Mouse (Mus musculus): ENCODE data around the gene Cacng7. TPM values are rescaled to one million over a fixed set of nuclear protein-coding genes. Genes with fewer than 3 reads are reported as not detected.
"Not testable (repeated sequence)": the region's sequence is repeated elsewhere in the genome, so short reads cannot be mapped to it uniquely, and the experiment has no call there.

The Cacng7 gene
- total RNA-seq, 1 experiment from 2014 or later: not detected

DNA sequence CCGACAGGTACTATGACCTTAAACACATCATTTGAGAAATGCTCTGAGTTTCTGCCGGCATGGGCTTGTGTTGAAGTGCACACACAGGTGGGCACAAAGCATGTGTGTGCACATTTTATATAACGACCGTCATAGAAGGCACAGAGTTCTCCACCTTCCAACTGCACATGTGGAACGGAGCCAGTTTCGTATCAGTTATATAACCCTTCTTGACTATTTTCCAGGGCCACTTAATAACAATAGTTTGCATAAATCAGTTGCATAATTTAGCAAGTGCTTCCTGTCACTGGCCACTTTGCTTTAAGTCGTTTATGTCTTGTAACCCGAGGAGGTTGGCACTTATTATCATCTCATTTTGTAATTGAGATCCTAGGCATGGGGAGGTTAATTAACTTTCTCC lies 41.0 kb downstream of the Cacng7 start:
- no peak for ATAC-seq (replicated peaks; ENCODE audit: insufficient number of reproducible peaks, low FRiP score, low TSS enrichment, poor library complexity, severe bottlenecking)

DNA sequence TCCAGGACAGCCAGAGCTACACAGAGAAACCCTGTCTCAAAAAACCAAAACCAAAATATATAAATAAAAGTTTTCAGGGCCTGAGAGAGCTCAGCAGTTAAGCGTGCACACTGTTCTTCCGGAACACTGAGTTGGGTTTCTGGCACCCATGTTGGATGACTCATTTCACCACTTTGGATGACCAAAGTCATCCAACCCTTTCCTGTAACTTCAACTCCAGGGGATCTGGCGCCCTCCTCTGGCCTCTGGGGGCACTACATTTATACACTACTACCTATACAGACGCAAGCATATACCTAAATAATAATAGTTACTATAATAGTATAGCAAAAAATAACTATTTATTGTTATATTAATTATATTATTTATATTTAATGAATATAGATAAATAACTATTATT lies 44.1 kb downstream of the Cacng7 start:
- no peak for ATAC-seq (replicated peaks; ENCODE audit: insufficient number of reproducible peaks, low FRiP score, low TSS enrichment, poor library complexity, severe bottlenecking)

DNA sequence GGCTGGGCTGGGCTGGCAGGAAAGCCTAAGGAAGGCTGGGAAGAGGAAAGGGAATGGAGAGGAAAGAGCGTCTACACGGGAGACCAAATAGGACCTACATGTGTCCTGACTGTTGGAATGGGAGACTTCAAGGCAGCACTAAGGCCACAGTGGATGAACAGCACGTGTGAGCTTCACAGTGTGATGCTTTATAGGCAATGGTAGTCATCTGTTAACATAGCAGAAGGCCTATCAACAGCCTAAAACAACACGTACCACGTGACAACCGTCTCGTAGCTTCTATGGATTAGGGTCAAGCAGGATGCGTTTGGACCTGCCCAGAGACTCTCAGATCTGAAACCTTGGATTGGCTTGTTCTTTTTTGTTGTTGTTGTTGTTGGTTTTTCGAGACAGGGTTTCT lies 49.4 kb downstream of the Cacng7 start:
- ATAC-seq (replicated peaks; ENCODE audit: insufficient number of reproducible peaks, low FRiP score, low TSS enrichment, poor library complexity, severe bottlenecking): no peak

DNA sequence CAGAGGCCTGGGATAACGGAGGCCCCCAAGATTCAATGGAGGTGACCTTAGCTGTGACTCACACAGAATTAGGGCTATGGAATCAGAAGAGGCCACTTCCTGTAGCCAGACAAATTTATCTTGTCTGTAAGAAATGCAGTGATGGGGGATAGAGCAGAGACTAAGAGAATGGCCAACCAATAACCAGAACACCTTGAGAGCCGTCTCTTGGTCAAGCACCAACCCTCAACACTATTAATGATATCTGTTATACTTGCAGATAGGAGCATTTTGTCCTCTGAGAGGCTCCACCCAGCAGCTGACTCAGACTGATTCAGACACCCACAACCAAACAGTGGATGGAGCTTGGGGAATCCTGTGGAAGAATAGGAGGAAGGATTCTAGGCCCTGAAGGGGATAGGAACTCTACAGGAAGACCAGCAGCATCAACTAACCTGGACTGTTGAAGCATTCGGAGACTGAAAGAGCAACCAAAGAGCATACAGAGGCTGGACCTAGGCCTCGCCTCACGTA lies 52.1 kb downstream of the Cacng7 start:
- ATAC-seq (replicated peaks; ENCODE audit: insufficient number of reproducible peaks, low FRiP score, low TSS enrichment, poor library complexity, severe bottlenecking): no peak

DNA sequence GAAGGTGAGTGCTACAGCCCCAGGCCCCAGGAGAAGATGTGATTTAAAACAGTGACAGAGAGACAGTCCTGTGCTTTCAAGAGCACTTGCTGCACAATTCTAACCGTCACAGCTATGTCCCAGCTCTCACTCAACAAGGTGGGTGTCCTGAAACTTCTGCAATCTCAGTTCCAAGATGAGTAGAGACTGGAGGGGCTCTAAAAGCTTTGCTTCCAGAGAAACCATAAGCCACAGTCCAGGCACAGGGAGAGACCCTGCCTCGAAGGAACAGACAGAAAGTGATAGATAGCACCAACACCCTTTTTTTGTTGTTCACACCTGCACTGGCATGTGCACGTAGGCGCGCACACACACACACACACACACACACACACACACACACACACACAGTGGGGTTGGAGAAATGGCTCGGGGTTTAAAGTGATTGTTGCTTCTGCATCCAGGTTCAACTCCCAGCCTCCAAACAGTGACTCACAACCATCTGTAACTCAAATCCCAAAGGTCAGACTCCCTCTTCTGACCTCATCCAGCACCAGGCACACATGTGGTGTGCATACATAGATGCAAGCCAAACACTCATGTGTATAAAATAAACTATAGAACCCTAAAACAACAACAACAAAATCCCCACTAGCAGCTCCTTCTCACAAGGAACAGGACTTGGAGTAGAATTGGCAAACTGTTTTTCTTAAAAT lies 53.4 kb downstream of the Cacng7 start:
- no peak for ATAC-seq (replicated peaks; ENCODE audit: insufficient number of reproducible peaks, low FRiP score, low TSS enrichment, poor library complexity, severe bottlenecking)

DNA sequence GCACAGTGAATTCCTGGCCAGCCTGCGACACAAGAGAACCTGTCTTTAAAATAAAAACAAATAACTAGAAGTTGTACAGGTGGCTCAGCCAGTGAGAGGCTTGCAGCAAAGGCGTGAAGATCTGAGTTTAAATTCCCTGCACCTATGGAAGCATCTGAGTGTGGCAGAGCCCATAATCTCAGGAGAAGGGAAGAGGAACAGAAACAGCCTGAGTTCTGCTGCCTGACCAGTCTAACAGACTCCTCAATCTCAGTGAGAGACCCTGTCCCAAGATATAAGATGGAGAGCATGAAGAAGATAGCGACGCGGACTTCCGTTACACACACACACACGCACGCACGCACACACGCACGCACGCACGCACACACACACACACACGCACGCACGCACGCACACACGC lies 55.0 kb downstream of the Cacng7 start:
- ATAC-seq (replicated peaks; ENCODE audit: insufficient number of reproducible peaks, low FRiP score, low TSS enrichment, poor library complexity, severe bottlenecking): no peak

DNA sequence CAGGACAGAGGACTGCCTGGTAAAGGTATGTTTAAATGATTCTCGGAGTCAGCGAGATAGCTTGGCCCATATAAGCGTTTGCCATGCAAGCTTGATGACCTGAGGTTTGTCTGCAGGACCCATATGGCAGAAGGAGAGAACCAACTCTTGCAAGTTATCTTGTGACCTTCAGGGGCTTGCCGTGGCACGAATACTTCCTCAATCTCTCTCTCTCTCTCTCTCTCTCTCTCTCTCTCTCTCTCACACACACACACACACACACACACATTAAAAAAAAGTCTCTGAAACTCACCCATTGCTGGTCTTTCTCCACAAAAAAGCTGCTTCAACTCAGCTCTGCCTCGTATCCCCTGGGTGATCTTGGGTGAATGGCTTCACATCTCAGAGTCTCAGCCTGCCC lies 56.1 kb downstream of the Cacng7 start:
- ATAC-seq (replicated peaks; ENCODE audit: insufficient number of reproducible peaks, low FRiP score, low TSS enrichment, poor library complexity, severe bottlenecking): no peak

DNA sequence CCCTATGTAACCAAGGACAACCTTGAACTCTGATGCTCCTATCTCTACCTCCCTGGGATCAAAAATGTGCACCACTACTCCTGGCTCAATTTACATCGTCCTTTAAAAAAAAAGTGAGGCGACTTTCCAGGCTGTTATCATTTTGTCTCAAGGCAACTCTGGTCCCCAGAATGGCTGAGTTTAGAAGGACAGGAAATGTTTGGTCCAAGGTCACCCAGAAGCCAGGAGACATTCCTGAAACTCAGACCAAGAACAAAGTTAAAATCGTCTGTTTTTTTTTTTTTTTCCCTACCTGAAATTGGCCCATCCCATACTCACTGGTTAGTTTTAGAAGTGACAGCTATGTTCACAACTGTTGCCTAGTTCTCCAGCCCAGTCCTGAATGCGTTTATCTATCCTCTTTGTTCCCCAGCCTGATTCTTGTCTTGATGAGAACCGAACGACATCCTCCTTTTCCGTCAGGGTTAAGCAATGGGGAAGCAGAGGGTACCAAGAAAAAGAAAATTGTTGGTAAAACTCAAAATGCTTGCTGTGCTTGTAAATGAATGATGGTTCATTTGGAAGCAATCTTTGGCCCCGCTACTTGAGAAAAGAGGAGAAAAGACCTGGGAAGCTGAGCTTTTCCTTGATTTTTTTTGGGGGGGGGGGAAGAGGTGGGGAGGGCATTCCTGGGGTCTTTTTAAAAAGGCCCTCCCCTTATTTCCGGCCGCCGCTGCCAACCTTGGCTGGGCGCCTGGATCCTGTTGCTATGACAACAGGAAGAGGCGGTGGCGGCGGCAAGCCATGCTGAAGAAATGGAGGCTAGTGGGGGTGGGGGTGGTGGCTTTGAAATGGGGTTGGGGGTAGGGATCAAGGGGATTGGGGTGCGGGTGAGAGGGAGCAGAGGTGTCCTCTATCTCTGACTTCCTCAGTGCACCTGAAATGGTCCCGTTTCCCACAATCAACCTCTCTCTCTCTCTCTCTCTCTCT lies 57.0 kb downstream of the Cacng7 start:
- no peak for ATAC-seq (replicated peaks; ENCODE audit: insufficient number of reproducible peaks, low FRiP score, low TSS enrichment, poor library complexity, severe bottlenecking)

DNA sequence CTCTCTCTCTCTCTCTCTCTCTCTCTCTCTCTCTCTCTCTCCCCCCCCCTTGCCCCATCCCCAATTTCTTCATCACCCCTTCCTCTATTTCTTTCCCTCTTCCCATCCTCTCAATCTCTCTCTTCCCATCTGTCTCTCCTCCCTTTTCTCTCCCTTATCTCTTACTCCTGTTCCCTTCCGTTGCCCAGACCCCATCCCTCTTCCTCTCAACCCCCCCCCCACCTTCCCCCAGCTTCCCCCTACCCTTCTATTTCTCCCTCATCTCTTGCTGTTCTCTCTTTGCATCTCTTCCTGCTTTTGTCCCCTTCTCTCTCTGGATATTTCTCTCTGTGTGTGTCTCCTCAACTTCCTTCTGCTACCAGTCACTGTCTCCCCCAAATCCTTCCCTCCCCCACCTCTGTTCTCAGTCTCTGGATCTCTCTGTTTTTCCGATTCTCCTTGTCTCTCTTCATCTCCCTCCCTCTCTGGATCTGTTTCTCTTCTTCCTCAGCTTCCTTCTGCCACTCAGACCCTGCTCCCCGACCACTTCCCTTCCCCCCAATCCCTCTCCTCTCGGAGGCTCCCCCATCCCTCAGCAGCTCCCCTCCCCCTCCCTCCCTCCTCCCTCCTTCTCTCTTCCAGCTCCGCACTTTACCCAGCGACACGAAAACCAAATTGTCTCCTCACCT lies 57.8 kb downstream of the Cacng7 start, which contains the start of gene Cacng8:
TSS of gene Cacng8 (plus strand) at position 271 of the 668 bp plus-strand sequence.
- ATAC-seq (replicated peaks; ENCODE audit: insufficient number of reproducible peaks, low FRiP score, low TSS enrichment, poor library complexity, severe bottlenecking): no peak

DNA sequence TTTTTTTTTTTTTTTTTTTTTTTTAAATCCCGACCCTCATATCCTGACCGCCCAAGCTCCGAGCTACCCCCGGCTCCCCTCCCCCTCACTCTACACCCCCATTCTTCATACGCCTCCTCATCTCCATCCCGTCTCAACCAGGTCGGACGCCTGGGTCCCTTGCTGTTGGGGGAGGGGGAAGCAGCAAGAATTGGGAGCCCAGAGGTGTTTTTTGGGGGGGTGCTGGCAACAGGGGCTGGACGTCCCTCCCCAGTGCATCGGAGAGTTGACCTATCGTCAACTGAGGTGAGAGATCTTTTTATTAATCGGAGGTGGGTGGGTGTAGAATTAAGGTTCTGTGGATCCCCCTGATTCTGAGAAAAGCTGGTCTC lies 58.3 kb downstream of the Cacng7 start:
- no peak for ATAC-seq (replicated peaks; ENCODE audit: insufficient number of reproducible peaks, low FRiP score, low TSS enrichment, poor library complexity, severe bottlenecking)

DNA sequence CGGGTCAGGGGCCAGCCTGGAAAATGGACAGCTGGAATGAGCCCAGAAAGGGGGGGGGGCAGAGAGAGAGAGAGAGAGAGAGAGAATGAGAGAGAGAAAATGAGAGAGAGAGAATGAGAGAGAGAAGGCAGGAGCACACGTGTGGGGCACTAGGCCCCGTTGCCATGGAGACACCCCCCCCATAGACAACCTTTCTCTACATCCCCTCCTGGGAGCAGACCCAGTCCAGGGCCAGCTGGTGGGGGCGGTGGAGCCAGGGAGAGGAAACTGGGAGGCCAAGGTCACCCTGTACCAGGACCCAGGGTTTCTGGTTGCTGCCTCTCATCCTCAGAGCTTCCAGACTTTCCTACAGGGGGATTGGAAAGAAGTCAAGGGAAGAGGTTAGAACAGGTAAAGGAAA lies 59.1 kb downstream of the Cacng7 start:
- ATAC-seq (replicated peaks; ENCODE audit: insufficient number of reproducible peaks, low FRiP score, low TSS enrichment, poor library complexity, severe bottlenecking): no peak

DNA sequence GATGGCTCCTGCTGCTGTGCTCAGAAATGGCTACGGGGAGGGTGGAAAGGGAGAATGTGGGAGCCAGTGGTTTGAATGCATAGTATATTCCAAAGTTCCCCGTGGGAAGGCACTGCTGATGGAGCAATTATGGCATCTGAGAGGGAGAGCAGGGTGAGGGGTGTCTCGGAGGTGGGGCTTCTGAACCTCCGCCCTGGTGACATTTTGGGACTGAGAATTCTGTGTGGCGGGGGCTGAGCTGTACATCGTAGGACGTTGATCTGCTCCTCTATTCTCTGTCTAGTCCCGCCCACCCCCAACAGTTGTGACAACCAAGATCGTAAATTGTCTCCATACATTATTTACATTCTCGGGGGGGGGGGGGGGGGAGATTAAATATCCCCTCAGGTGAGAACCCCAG lies 64.6 kb downstream of the Cacng7 start:
- ATAC-seq (replicated peaks; ENCODE audit: insufficient number of reproducible peaks, low FRiP score, low TSS enrichment, poor library complexity, severe bottlenecking): no peak

DNA sequence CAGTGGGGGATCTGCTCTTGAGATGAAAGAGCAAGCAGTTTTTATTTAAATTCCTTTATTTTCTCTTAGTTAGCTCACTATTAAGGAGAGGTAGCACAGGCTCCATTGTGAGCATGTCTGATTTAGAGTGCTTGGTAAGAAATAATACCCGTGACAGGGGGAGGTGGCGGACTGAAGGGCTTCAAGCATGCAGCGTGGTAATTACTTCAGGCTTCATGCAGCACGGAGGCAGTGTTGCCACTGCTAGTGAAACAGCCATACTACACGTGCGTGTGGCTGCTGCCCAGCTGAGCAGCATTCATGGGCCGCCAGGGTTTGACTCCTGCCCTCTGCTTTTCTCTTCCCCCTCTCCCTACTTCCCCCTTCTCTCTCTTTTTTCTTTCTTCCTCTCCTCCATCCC lies 65.0 kb downstream of the Cacng7 start:
- ATAC-seq (replicated peaks; ENCODE audit: insufficient number of reproducible peaks, low FRiP score, low TSS enrichment, poor library complexity, severe bottlenecking): no peak

DNA sequence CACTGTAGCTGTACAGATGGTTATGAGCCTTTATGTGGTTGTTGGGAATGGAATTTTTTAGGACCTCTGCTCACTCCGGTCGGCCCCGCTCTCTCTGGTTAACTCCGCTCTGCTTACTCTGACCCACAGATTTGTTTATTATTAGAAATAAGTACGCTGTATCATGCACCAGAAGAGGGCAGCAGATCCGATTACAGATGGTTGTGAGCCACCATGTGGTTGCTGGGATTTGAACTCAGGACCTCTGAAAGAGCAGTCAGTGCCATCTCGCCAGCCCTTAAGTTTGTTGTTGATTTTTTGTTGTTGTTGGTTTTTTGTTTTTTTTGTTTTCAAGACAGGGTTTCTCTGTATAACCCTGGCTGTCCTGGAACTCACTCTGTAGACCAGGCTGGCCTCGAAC lies 65.6 kb downstream of the Cacng7 start:
- ATAC-seq (replicated peaks; ENCODE audit: insufficient number of reproducible peaks, low FRiP score, low TSS enrichment, poor library complexity, severe bottlenecking): not testable (repeated sequence)

DNA sequence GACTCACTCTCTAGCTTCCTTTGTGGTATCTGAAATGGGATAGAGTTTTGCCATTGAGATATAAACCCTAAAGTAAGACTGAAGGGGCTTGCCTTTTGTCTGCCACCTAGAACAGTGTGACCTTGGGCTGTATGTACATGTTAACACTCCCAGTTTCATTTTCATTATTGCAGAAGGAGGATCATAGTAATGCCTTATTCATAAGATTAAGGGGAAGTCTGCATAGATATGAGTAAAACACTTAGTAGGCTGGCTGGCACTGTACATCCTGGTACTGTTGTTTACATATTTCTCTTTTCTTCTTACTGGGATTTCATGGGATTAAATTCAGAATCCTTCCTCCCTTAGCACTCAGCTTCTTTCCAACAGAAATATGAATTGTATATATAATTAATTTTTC lies 67.2 kb downstream of the Cacng7 start:
- ATAC-seq (replicated peaks; ENCODE audit: insufficient number of reproducible peaks, low FRiP score, low TSS enrichment, poor library complexity, severe bottlenecking): no peak

DNA sequence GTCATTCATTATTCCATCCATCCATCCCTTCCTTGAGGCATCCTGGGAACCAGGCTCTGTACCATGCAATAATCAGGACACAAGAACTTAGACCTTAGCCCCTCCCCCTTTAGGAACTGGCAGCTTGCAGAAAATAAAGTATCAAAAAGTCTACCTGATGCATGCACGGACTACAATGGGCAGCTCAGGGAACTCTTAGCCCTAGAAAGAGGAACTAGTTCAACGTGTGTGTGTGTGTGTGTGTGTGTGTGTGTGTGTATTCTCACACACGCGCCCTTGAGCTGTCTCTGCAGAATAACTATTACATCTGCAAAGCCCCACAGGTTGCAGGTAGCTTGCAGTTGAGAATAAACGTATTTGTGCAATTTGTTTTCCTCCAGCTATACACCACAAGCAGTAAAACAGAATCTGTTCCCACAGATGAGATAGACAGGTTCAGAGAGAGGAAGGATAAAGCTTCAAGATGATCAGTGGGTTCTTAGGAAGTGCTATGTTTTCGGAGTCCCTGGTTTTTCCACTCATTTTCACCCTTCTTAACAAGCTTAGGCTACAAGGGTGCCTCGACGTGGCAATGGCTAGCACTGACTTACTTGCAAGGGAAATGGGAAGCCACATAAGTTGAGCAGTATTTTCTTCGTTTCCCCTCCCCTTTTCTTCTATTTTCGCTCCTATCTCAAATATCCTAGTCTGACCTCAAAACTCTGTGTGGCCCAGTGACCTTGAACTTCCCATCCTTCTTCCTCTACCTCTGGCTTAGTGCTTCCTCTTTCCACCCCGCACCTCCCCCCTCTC lies 77.2 kb downstream of the Cacng7 start:
- no peak for ATAC-seq (replicated peaks; ENCODE audit: insufficient number of reproducible peaks, low FRiP score, low TSS enrichment, poor library complexity, severe bottlenecking)

DNA sequence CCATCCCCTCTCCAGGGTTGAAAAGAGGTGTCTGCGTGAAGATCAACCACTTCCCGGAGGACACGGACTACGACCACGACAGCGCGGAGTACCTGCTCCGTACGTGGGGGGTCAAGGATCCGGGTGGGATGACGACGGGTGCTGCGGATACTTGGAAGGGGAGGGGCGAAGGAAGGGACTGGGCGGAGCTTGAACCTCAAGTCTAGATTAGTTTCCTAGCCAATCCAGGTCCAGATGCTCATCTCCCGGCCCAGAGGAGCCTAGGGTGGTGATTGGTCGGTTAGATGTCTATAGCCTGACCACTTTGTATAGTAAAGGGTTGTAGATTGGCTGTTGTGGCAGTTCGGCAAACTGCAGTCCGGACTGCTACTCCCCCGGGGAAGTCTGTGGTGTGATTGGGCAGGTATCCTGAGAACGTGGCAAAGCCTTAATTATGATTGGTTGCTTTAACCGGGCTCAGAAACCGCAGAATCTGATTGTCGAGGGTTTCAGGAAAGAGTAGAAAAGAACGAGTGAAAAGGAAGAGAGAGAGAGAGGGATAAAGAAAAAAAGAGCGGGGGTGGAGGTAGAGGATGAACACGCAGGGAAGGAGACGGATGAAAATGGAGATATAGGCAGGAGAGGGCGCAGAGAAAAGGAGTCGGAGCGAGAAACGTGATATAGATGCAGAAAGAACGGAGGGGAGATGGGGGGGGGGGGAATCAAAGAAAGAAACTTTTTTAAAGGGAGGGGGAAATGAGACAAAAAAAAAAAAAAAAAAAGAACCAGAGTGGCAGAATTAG lies 78.6 kb downstream of the Cacng7 start:
- peak; percentile 62 for ATAC-seq (replicated peaks; ENCODE audit: insufficient number of reproducible peaks, low FRiP score, low TSS enrichment, poor library complexity, severe bottlenecking)

DNA sequence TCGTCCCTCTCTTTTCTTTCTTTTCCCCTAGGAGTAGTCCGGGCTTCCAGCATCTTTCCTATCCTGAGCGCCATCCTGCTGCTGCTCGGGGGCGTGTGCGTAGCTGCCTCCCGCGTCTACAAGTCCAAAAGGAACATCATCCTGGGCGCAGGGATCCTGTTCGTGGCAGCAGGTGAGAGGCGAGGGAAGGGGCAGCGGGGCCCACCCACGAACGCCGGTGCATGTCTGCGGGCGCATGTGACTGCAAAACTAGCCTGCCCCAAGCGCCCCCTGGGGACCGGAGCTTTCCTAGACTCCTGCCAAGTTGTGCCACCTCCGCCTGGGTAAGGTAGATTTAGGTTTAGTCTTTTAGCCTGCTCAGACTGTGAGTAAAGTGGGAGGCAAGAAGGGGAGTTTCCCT lies 79.3 kb downstream of the Cacng7 start:
- ATAC-seq (replicated peaks; ENCODE audit: insufficient number of reproducible peaks, low FRiP score, low TSS enrichment, poor library complexity, severe bottlenecking): no peak

Data from monocyte, adult 5-6 weeks (primary cell).